Mouse (Mus musculus) ES-E14 (cell line): ENCODE data around the gene Nab1. TPM values are rescaled to one million over a fixed set of nuclear protein-coding genes. Genes with fewer than 3 reads are reported as not detected.

Source experiments
- DNase-seq: peaks from one replicate; pipeline ENCODE4 v3.0.0-alpha.2; 2013; ENCODE audit warnings: low read depth, low spot score
- H3K27ac ChIP-seq: 2 replicates; pipeline ENCODE4 v1.5.1; 2012; ENCODE audit warnings: low read depth, mild to moderate bottlenecking, low read length, moderate library complexity, mixed read lengths; ENCODE audit not compliant: poor library complexity, insufficient read depth, severe bottlenecking
- H3K36me3 ChIP-seq: 2 replicates; pipeline ENCODE4 v1.6.1; 2012; ENCODE audit warnings: mild to moderate bottlenecking, low read length, moderate library complexity, mixed read lengths; ENCODE audit not compliant: control insufficient read depth, poor library complexity, insufficient read depth, severe bottlenecking
- H3K4me1 ChIP-seq, 2 experiments: fragments of 150-350 bp in 1 of 2; sonication (generic) in 1 of 2; 2 replicates each; pipeline ENCODE4 v1.6.1; 2012; ENCODE audit warnings: low read length in 2 of 2, mild to moderate bottlenecking in 1 of 2, mixed read lengths in 1 of 2; ENCODE audit not compliant: control insufficient read depth in 2 of 2, insufficient read depth in 2 of 2, poor library complexity in 1 of 2
- H3K4me3 ChIP-seq, 2 experiments: fragments of 150-350 bp in 1 of 2; sonication (generic) in 1 of 2; 2 replicates each; pipeline ENCODE4 v1.5.1; 2012; ENCODE audit warnings: low read length in 2 of 2, low read depth in 1 of 2, mild to moderate bottlenecking in 1 of 2, mixed read lengths in 1 of 2; ENCODE audit not compliant: insufficient read depth in 1 of 2, poor library complexity in 1 of 2, severe bottlenecking in 1 of 2
- H3K9ac ChIP-seq: 2 replicates; pipeline ENCODE4 v1.6.1; 2012; ENCODE audit warnings: low read depth, mild to moderate bottlenecking, low read length, mixed read lengths; ENCODE audit not compliant: poor library complexity, insufficient read depth, severe bottlenecking
- H3K9me3 ChIP-seq: fragments of 150-350 bp; sonication (generic); 2 replicates; pipeline ENCODE4 v1.6.1; 2012; ENCODE audit warnings: low read depth, mild to moderate bottlenecking, low read length; ENCODE audit not compliant: control insufficient read depth, insufficient read depth
- CHD2 ChIP-seq: IDR thresholded peaks from 2 replicates; pipeline ENCODE4 v1.6.1; 2014; ENCODE audit warnings: mild to moderate bottlenecking, low read depth, low read length, inconsistent platforms
- HCFC1 ChIP-seq: IDR thresholded peaks from 2 replicates; pipeline ENCODE4 v1.6.1; 2012; ENCODE audit warnings: low read length, inconsistent platforms, borderline replicate concordance; ENCODE audit not compliant: insufficient read depth
- MAFK ChIP-seq: IDR thresholded peaks from 2 replicates; pipeline ENCODE4 v1.6.1; 2014; ENCODE audit warnings: mild to moderate bottlenecking, low read depth, low read length, inconsistent platforms; ENCODE audit not compliant: insufficient read depth
- ZC3H11A ChIP-seq: IDR thresholded peaks from 2 replicates; pipeline ENCODE4 v1.6.1; 2012; ENCODE audit warnings: low read depth, mild to moderate bottlenecking, inconsistent platforms, low read length, borderline replicate concordance
- ZNF384 ChIP-seq: IDR thresholded peaks from 2 replicates; pipeline ENCODE4 v1.6.1; 2012; ENCODE audit warnings: low read depth, low read length, inconsistent platforms
- in situ Hi-C, 2 experiments: fragments of 600-800 bp; cut with MboI; formaldehyde crosslinking; loops; one replicate each; pipeline ENCODE4 v1.15.1; 2025; ENCODE audit warnings: low sequenced_read_pairs in 2 of 2, inconsistent platforms in 1 of 2; ENCODE audit not compliant: unreplicated experiment in 2 of 2
- total RNA-seq: library from RNA; depleted of rRNA; stranded (reverse); fragments of 300-350 nt; gene quantifications from 2 replicates; pipeline ENCODE4 v1.2.3, GENCODE M21; 2012

Nab1 gene
- total RNA-seq, 1 experiment: 13.3 TPM

GRCm38 (mm10) chr1:52474291-52474690 is 26.2 kb downstream of the Nab1 start:
- Histone ChIP-seq H3K9ac (no peak overlapping the region), H3K4me1 (no peaks in the 10 kb centered on the region), H3K27ac (no peak overlapping the region), H3K36me3 (no peaks in the 10 kb centered on the region), H3K9me3 (no peaks in the 10 kb centered on the region), H3K4me3 (no peak overlapping the region)
- in situ Hi-C loops: no loop called here
- TF ChIP-seq HCFC1: no peak
- TF ChIP-seq ZNF384: no peak
- TF ChIP-seq MAFK: no peak
- no peak for TF ChIP-seq ZC3H11A
- no peak for TF ChIP-seq CHD2
- no peak for DNase-seq

- no peaks in the 10 kb centered on the region for H3K36me3 ChIP-seq
- in situ Hi-C loops: no loop called here
These were observed 29.5 kb downstream of the Nab1 start for GRCm38 (mm10) chr1:52470811-52471489.

GRCm38 (mm10) chr1:52470326-52470725 is 30.2 kb downstream of the Nab1 start:
- H3K4me3 ChIP-seq: no peak overlapping the region
- DNase-seq: no peak
- H3K9ac ChIP-seq: no peak overlapping the region
- H3K4me1 ChIP-seq: no peaks in the 10 kb centered on the region
- H3K9me3 ChIP-seq: no peaks in the 10 kb centered on the region
- TF ChIP-seq ZC3H11A (no peak), CHD2 (no peak), ZNF384 (no peak), MAFK (no peak), HCFC1 (no peak)
- no peaks in the 10 kb centered on the region for H3K36me3 ChIP-seq
- in situ Hi-C loops: no loop called here
- H3K27ac ChIP-seq: no peak overlapping the region

More at GRCm38 (mm10) chr1:52470811-52471489, 29.5 kb downstream of the Nab1 start:
- H3K27ac ChIP-seq: no peak overlapping the region
- no peaks in the 10 kb centered on the region for H3K4me1 ChIP-seq
- no peak overlapping the region for H3K4me3 ChIP-seq
- no peak for DNase-seq
- no peak for TF ChIP-seq ZC3H11A
- no peak for TF ChIP-seq MAFK
- no peak for TF ChIP-seq ZNF384
- TF ChIP-seq CHD2: no peak
- no peak for TF ChIP-seq HCFC1
- H3K9ac ChIP-seq: no peak overlapping the region
- H3K9me3 ChIP-seq: no peaks in the 10 kb centered on the region

GRCm38 (mm10) chr1:52466518-52467120 is 33.9 kb downstream of the Nab1 start:
- Histone ChIP-seq H3K36me3 (no peaks in the 10 kb centered on the region), H3K4me1 (no peaks in the 10 kb centered on the region), H3K9me3 (no peaks in the 10 kb centered on the region), H3K27ac (no peak overlapping the region), H3K9ac (no peak overlapping the region), H3K4me3 (no peak overlapping the region)
- TF ChIP-seq ZC3H11A (no peak), MAFK (no peak), ZNF384 (no peak), HCFC1 (no peak), CHD2 (no peak)
- in situ Hi-C loops: no loop called here
- no peak for DNase-seq

- Histone ChIP-seq H3K4me3 (no peak overlapping the region), H3K9ac (no peak overlapping the region), H3K27ac (no peak overlapping the region), H3K9me3 (no peaks in the 10 kb centered on the region), H3K4me1 (no peaks in the 10 kb centered on the region), H3K36me3 (no peaks in the 10 kb centered on the region)
- TF ChIP-seq MAFK (no peak), ZNF384 (no peak), HCFC1 (no peak), CHD2 (no peak), ZC3H11A (no peak)
- in situ Hi-C loops: no loop called here
- no peak for DNase-seq
These were observed 34.6 kb downstream of the Nab1 start for GRCm38 (mm10) chr1:52465830-52466229.
